Mouse (Mus musculus): ENCODE measurements at regions not wholly inside any gene's neighbourhood (a gene's known extent, or its start where the extent isn't known, plus 50 kb on each side); places are given as distances from the start of the nearest gene placed in this dataset.

- Histone ChIP-seq H3K27me3 (no peaks in the 10 kb centered on the region), H3K27ac (no peak overlapping the region), H3K4me2 (no peak overlapping the region), H3K4me1 (peaks cover 20% of the 10 kb centered on the region), H3K4me3 (no peak overlapping the region), H3K9me3 (no peaks in the 10 kb centered on the region), H3K36me3 (no peaks in the 10 kb centered on the region), H3K9ac (no peak overlapping the region)
- no peak for ATAC-seq (ENCODE audit: borderline replicate concordance, extremely low read depth, low FRiP score, low TSS enrichment)
- 63% methylated on average over 6 of the region's 6 CpGs for WGBS
Measured at GRCm38 (mm10) chr14:99593864-99594263, 295.4 kb downstream of the Klf5 start.

- no peak overlapping the region for H3K27ac ChIP-seq
- H3K4me2 ChIP-seq = no peak overlapping the region
- H3K27me3 ChIP-seq = no peaks in the 10 kb centered on the region
- no peaks in the 10 kb centered on the region for H3K9me3 ChIP-seq
- no peak for ATAC-seq (ENCODE audit: borderline replicate concordance, extremely low read depth, low FRiP score, low TSS enrichment)
- H3K4me1 ChIP-seq = peaks cover 21% of the 10 kb centered on the region; the same call in 1 of the 2 replicates
- H3K9ac ChIP-seq = no peak overlapping the region
- no peaks in the 10 kb centered on the region for H3K36me3 ChIP-seq
- no peak overlapping the region for H3K4me3 ChIP-seq
- 54% methylated on average over 5 of the region's 5 CpGs for WGBS
Measured at GRCm38 (mm10) chr14:99601900-99602299, 303.4 kb downstream of the Klf5 start.

GRCm38 (mm10) chr14:99603257-99603656, 304.8 kb downstream of the Klf5 start:
- Histone ChIP-seq H3K36me3 (no peaks in the 10 kb centered on the region), H3K27me3 (no peaks in the 10 kb centered on the region), H3K27ac (peak overlapping the region; percentile 29; the same call in 1 of the 2 replicates), H3K9me3 (no peaks in the 10 kb centered on the region), H3K4me3 (no peak overlapping the region), H3K4me1 (peaks cover 21% of the 10 kb centered on the region; the same call in 1 of the 2 replicates), H3K9ac (no peak overlapping the region), H3K4me2 (no peak overlapping the region)
- ATAC-seq (ENCODE audit: borderline replicate concordance, extremely low read depth, low FRiP score, low TSS enrichment) = no peak
- WGBS = 48% methylated on average over 2 of the region's 2 CpGs

- H3K27me3 ChIP-seq = no peaks in the 10 kb centered on the region
- peak; percentile 62; the same call in 1 of the 2 replicates for ATAC-seq (ENCODE audit: borderline replicate concordance, extremely low read depth, low FRiP score, low TSS enrichment)
- no peak overlapping the region for H3K4me3 ChIP-seq
- no peak overlapping the region for H3K9ac ChIP-seq
- H3K4me2 ChIP-seq = no peak overlapping the region
- 30% methylated on average over 6 of the region's 6 CpGs for WGBS
- H3K4me1 ChIP-seq = peaks cover 21% of the 10 kb centered on the region; the same call in 1 of the 2 replicates
- peak overlapping the region; percentile 71 for H3K27ac ChIP-seq
- H3K9me3 ChIP-seq = no peaks in the 10 kb centered on the region
- no peaks in the 10 kb centered on the region for H3K36me3 ChIP-seq
Measured at GRCm38 (mm10) chr14:99605351-99606100, 307.0 kb downstream of the Klf5 start.

GRCm38 (mm10) chr14:99609003-99609402, 310.5 kb downstream of the Klf5 start:
- Histone ChIP-seq H3K27ac (no peak overlapping the region), H3K9ac (no peak overlapping the region), H3K36me3 (no peaks in the 10 kb centered on the region), H3K4me2 (no peak overlapping the region), H3K4me3 (no peak overlapping the region), H3K27me3 (no peaks in the 10 kb centered on the region), H3K9me3 (no peaks in the 10 kb centered on the region), H3K4me1 (peaks cover 16% of the 10 kb centered on the region; the same call in 1 of the 2 replicates)
- 83% methylated on average over 2 of the region's 2 CpGs for WGBS
- ATAC-seq (ENCODE audit: borderline replicate concordance, extremely low read depth, low FRiP score, low TSS enrichment) = no peak

- Histone ChIP-seq H3K27ac (no peak overlapping the region), H3K9ac (no peak overlapping the region), H3K4me1 (no peaks in the 10 kb centered on the region), H3K4me3 (no peak overlapping the region), H3K36me3 (no peaks in the 10 kb centered on the region), H3K27me3 (no peaks in the 10 kb centered on the region), H3K9me3 (no peaks in the 10 kb centered on the region), H3K4me2 (no peak overlapping the region)
- WGBS = 89% methylated on average over 5 of the region's 5 CpGs
- ATAC-seq (ENCODE audit: borderline replicate concordance, extremely low read depth, low FRiP score, low TSS enrichment) = no peak
Measured at GRCm38 (mm10) chr14:99611435-99611834, 312.9 kb downstream of the Klf5 start.

GRCm38 (mm10) chr14:99612114-99612513, 313.6 kb downstream of the Klf5 start:
- Histone ChIP-seq H3K9ac (no peak overlapping the region), H3K27me3 (no peaks in the 10 kb centered on the region), H3K9me3 (no peaks in the 10 kb centered on the region), H3K4me1 (no peaks in the 10 kb centered on the region), H3K36me3 (no peaks in the 10 kb centered on the region), H3K4me3 (no peak overlapping the region), H3K27ac (no peak overlapping the region), H3K4me2 (no peak overlapping the region)
- ATAC-seq (ENCODE audit: borderline replicate concordance, extremely low read depth, low FRiP score, low TSS enrichment) = no peak
- 71% methylated on average over 3 of the region's 3 CpGs for WGBS

GRCm38 (mm10) chr14:99614748-99615147, 316.3 kb downstream of the Klf5 start:
- H3K4me2 ChIP-seq = no peak overlapping the region
- no peaks in the 10 kb centered on the region for H3K36me3 ChIP-seq
- WGBS = 71% methylated on average over 3 of the region's 3 CpGs
- no peak for ATAC-seq (ENCODE audit: borderline replicate concordance, extremely low read depth, low FRiP score, low TSS enrichment)
- H3K9ac ChIP-seq = no peak overlapping the region
- no peak overlapping the region for H3K27ac ChIP-seq
- no peaks in the 10 kb centered on the region for H3K4me1 ChIP-seq
- H3K27me3 ChIP-seq = no peaks in the 10 kb centered on the region
- H3K9me3 ChIP-seq = no peaks in the 10 kb centered on the region
- H3K4me3 ChIP-seq = no peak overlapping the region

- no peak overlapping the region; the same call in 1 of the 2 replicates for H3K27ac ChIP-seq
- no peaks in the 10 kb centered on the region for H3K4me1 ChIP-seq
- no peak for ATAC-seq (ENCODE audit: borderline replicate concordance, extremely low read depth, low FRiP score, low TSS enrichment)
- no peaks in the 10 kb centered on the region for H3K9me3 ChIP-seq
- WGBS = 36% methylated on average over 7 of the region's 7 CpGs
- no peak overlapping the region for H3K4me3 ChIP-seq
- no peaks in the 10 kb centered on the region for H3K36me3 ChIP-seq
- H3K9ac ChIP-seq = no peak overlapping the region
- no peak overlapping the region for H3K4me2 ChIP-seq
- H3K27me3 ChIP-seq = no peaks in the 10 kb centered on the region
Measured at GRCm38 (mm10) chr14:99616655-99617335, 318.3 kb downstream of the Klf5 start.

- Histone ChIP-seq H3K36me3 (no peaks in the 10 kb centered on the region), H3K27ac (no peak overlapping the region), H3K27me3 (no peaks in the 10 kb centered on the region), H3K4me3 (no peak overlapping the region), H3K9ac (no peak overlapping the region), H3K4me2 (no peak overlapping the region), H3K4me1 (no peaks in the 10 kb centered on the region), H3K9me3 (no peaks in the 10 kb centered on the region)
- no peak for ATAC-seq (ENCODE audit: borderline replicate concordance, extremely low read depth, low FRiP score, low TSS enrichment)
- WGBS = 38% methylated on average over 2 of the region's 2 CpGs
Measured at GRCm38 (mm10) chr14:99617374-99617773, 318.9 kb downstream of the Klf5 start.

- Histone ChIP-seq H3K9me3 (no peaks in the 10 kb centered on the region), H3K9ac (no peak overlapping the region), H3K4me2 (no peak overlapping the region), H3K27me3 (no peaks in the 10 kb centered on the region), H3K4me1 (no peaks in the 10 kb centered on the region), H3K36me3 (no peaks in the 10 kb centered on the region), H3K4me3 (no peak overlapping the region), H3K27ac (no peak overlapping the region)
- ATAC-seq (ENCODE audit: borderline replicate concordance, extremely low read depth, low FRiP score, low TSS enrichment) = no peak
- 81% methylated on average over 3 of the region's 3 CpGs for WGBS
Measured at GRCm38 (mm10) chr14:99621538-99621937, 323.0 kb downstream of the Klf5 start.
